Comparison of ENCODE assay signal across 10 mouse cellular contexts in the genomic region with DNA sequence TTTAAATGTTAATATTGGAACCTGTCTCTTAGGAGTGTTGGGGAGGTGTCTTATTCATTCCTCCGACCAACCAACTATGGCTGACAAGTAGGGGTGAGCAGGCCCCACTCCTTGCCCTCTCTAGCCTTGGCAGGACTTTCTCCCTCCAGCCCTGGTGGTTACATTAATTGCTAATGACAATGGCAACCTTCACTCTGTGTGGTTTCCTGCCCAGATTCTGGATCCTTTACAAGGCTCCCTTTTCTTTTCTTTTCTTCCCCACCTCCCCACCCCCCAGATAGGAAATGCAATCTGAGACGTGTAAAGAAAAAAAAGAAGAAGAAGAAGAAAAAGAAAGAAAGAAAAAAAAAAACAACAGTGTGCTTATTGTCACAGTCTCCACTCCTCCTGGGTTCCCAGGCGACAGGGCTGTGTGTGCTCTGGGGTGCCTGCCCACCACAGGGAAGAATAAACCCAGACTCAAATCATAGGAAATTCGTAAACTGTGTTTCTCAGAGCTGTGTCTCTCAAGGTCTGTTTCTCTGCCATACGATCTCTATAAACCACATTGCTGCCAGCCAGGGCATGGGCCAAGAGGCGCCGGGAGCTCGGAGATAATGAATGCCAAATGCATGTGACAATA.
DNase-seq lines count a peak whose midpoint lies in the region; ATAC-seq and TF ChIP-seq lines count a peak whose summit lies in the region.
"Had no signal": no experiment of that assay in that cellular context is flagged by ENCODE, and none has a peak within 500 bp of the region (broad histone marks: within the 10 kb centered on the region; RNA-seq: fewer than 3 reads in every experiment).

No protein-coding gene starts in this region.

- no peaks in the 10 kb centered on the region for H3K9me3 ChIP-seq in heart, embryonic 12.5 days (replicated peaks)
- no peaks in the 10 kb centered on the region for H3K9me3 ChIP-seq in embryonic facial prominence, embryonic 13.5 days
- no peaks in the 10 kb centered on the region for H3K9me3 ChIP-seq in limb, embryonic 10.5 days (replicated peaks)
- H3K9me3 ChIP-seq: midbrain, embryonic 12.5 days had no signal

- no peak overlapping the region for H3K4me3 ChIP-seq in heart, embryonic 12.5 days
- no peak overlapping the region for H3K4me3 ChIP-seq in heart, adult 2 months
- no peak overlapping the region for H3K4me3 ChIP-seq in embryonic facial prominence, embryonic 13.5 days
- no peak overlapping the region for H3K4me3 ChIP-seq in limb, embryonic 10.5 days
- H3K4me3 ChIP-seq: midbrain, embryonic 12.5 days had no signal

- peaks cover 31% of the 10 kb centered on the region for H3K4me1 ChIP-seq in heart, embryonic 12.5 days (replicated peaks)
- no peaks in the 10 kb centered on the region for H3K4me1 ChIP-seq in heart, adult 2 months (ENCODE audit: control insufficient read depth, insufficient read depth, low read length)
- peaks cover 31% of the 10 kb centered on the region for H3K4me1 ChIP-seq in embryonic facial prominence, embryonic 13.5 days
- H3K4me1 ChIP-seq in limb, embryonic 10.5 days: peaks cover 37% of the 10 kb centered on the region

- ATAC-seq in heart, embryonic 12.5 days (ENCODE audit: insufficient number of reproducible peaks, low FRiP score): no peak
- ATAC-seq in embryonic facial prominence, embryonic 13.5 days (ENCODE audit: insufficient number of reproducible peaks, insufficient read depth, low FRiP score, low TSS enrichment, low read depth): no peak
- ATAC-seq: intestine, postnatal 0 days had no signal

- no peaks in the 10 kb centered on the region for H3K27me3 ChIP-seq in heart, embryonic 12.5 days (replicated peaks)
- H3K27me3 ChIP-seq in heart, adult 2 months (ENCODE audit: control insufficient read depth, insufficient read depth, low read length): no peaks in the 10 kb centered on the region
- peaks cover 18% of the 10 kb centered on the region for H3K27me3 ChIP-seq in embryonic facial prominence, embryonic 13.5 days
- peaks cover 5% of the 10 kb centered on the region; the same call in 1 of the 2 replicates for H3K27me3 ChIP-seq in limb, embryonic 10.5 days (ENCODE audit: low read depth, poor library complexity, severe bottlenecking)
- H3K27me3 ChIP-seq: midbrain, embryonic 12.5 days had no signal

- H3K9ac ChIP-seq in heart, embryonic 12.5 days: no peak overlapping the region
- no peak overlapping the region for H3K9ac ChIP-seq in heart, adult 2 months (ENCODE audit: low read depth, low read length)
- no peak overlapping the region for H3K9ac ChIP-seq in embryonic facial prominence, embryonic 13.5 days
- H3K9ac ChIP-seq: midbrain, embryonic 12.5 days had no signal

- no peak for TF ChIP-seq POLR2A in heart, adult 2 months (IDR thresholded peaks at IDR 0.05; ENCODE audit: insufficient read depth, low read depth, low read length)
- TF ChIP-seq POLR2A in brain, embryonic 14.5 days (IDR thresholded peaks at IDR 0.05; ENCODE audit: borderline replicate concordance, extremely low read depth, insufficient read depth, insufficient read length, poor library complexity, severe bottlenecking): no peak

- intact Hi-C loops in heart, adult 2 months (cut with DNase I): no loop called here

- WGBS in heart, embryonic 12.5 days: 47% methylated on average over 8 of the region's 8 CpGs
- WGBS in heart, adult 2 months: 53% methylated on average over 8 of the region's 8 CpGs
- 13% methylated on average over 8 of the region's 8 CpGs for WGBS in embryonic facial prominence, embryonic 13.5 days
- WGBS in limb, embryonic 10.5 days: 33% methylated on average over 8 of the region's 8 CpGs

- H3K27ac ChIP-seq in heart, embryonic 12.5 days (ENCODE audit: poor library complexity, severe bottlenecking): peak overlapping the region; percentile 33; the same call in 1 of the 2 replicates
- H3K27ac ChIP-seq in heart, adult 2 months: no peak overlapping the region
- H3K27ac ChIP-seq in embryonic facial prominence, embryonic 13.5 days: peak overlapping the region; percentile 52
- H3K27ac ChIP-seq in limb, embryonic 10.5 days: peak overlapping the region; percentile 54
- H3K27ac ChIP-seq: midbrain, embryonic 12.5 days had no signal

- DNase-seq in heart, adult 2 months: no peak
- peak; percentile 72 for DNase-seq in brain, embryonic 14.5 days (ENCODE audit: low read depth)
- DNase-seq in limb, embryonic 10.5 days (ENCODE audit: low spot score): no peak
- DNase-seq in kidney, postnatal 10 days: no peak
- no peak for DNase-seq in adrenal gland, postnatal 14 days
- DNase-seq: thymus, postnatal 14 days had no signal

- no peak overlapping the region for H3K4me2 ChIP-seq in heart, embryonic 12.5 days
- peak overlapping the region; percentile 7 for H3K4me2 ChIP-seq in embryonic facial prominence, embryonic 13.5 days
- H3K4me2 ChIP-seq: midbrain, embryonic 12.5 days had no signal

- no peaks in the 10 kb centered on the region for H3K79me2 ChIP-seq in heart, adult 2 months (replicated peaks; ENCODE audit: control insufficient read depth, insufficient read depth, low read length)

- no peak for TF ChIP-seq EP300 in heart, adult 2 months (IDR thresholded peaks at IDR 0.05; ENCODE audit: insufficient read depth, low read depth, low read length)

- no peaks in the 10 kb centered on the region for H3K36me3 ChIP-seq in heart, embryonic 12.5 days
- no peaks in the 10 kb centered on the region for H3K36me3 ChIP-seq in heart, adult 2 months (ENCODE audit: control insufficient read depth, insufficient read depth, low read length)
- no peaks in the 10 kb centered on the region for H3K36me3 ChIP-seq in embryonic facial prominence, embryonic 13.5 days
- no peaks in the 10 kb centered on the region for H3K36me3 ChIP-seq in limb, embryonic 10.5 days
- H3K36me3 ChIP-seq: midbrain, embryonic 12.5 days had no signal

- no peak for TF ChIP-seq CTCF in heart, adult 2 months (IDR thresholded peaks at IDR 0.05)
- TF ChIP-seq CTCF in brain, embryonic 14.5 days (IDR thresholded peaks at IDR 0.05; ENCODE audit: borderline replicate concordance, extremely low read depth, insufficient read depth, insufficient read length): no peak
